Mouse (Mus musculus): ENCODE measurements around the gene Fam83f.

Gene Fam83f

GRCm38 (mm10) chr15:80671295-80672252, at the start of gene Fam83f:
Fam83f (plus strand) TSS chr15:80671847.
- DNase-seq (ENCODE audit: low read depth), result peak; percentile 35

- no peak for DNase-seq (ENCODE audit: low read depth)
Measured at GRCm38 (mm10) chr15:80623171-80623837, 48.3 kb upstream of the Fam83f start.

- no peak for DNase-seq (ENCODE audit: low read depth)
Measured at GRCm38 (mm10) chr15:80626472-80626871, 45.2 kb upstream of the Fam83f start.

DNA sequence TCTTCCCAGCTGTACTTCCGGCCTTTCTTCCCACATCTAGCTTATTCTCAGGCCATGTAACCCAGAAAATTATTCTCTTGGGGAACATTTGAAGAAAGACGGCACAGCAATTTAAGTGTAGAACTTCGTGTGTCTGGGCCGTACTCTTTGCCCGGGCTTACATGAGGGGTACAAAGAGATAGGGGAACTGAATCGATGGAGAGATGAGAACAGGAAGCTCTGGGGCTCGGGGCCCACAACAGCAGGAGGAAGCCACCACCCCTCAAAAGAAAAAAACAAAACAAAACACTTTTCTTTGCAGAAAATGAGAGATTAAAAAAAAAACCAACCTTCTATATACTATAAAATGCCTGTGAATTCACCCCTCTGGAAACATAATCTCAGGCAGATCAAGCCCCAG, 41.5 kb upstream of the Fam83f start:
- DNase-seq (ENCODE audit: low read depth), result no peak

DNA sequence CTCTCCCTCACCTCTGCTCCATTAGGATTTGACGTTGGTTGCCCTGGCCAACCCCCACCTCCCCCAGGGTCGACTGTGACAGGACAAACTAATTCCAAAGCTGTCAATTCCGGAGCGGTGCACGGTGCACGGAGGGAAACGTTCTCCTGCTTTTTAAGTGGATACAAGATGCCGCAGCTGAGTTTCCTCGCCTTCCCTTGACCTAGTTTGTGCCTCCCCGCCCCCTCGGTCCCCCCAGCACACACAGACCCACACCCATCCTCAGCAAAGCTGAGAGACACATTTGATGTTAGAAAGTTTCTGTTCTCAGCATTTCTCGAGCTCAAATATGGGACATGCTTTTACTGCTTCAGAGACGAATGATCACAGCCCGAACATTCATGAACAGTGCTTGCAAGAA, 40.9 kb upstream of the Fam83f start:
- no peak for DNase-seq (ENCODE audit: low read depth)

GRCm38 (mm10) chr15:80631311-80631710, 40.3 kb upstream of the Fam83f start:
- no peak for DNase-seq (ENCODE audit: low read depth)

DNA sequence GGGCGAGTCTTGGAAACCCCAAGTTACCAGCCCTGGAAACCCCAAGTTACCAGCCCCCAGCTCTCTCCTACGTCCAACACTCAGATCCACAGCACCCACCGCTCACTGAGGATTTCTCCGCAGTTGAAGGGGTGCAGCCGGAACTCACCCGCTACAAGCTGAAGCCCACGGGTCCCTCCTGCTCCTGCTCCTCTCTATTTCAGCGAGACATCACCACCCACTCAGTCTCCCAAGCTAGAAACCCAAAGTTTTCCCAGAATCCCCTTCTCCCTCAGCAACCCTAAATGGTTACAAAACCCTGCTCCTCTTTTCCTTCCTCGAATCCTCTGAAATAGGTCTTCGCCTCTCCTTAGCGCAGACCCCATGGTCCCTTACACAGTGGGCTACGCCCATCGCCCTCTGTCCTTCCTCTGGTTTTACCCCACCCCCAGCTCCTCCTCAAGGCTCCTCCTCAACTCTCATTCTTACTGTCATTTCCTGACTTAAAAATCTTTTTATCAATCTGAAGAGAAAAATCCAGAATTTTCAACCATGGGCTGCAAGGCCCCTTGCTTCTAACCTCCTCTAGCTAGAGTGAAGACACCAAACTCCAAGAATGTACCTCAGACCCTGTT, 39.3 kb upstream of the Fam83f start:
- no peak for DNase-seq (ENCODE audit: low read depth)

GRCm38 (mm10) chr15:80634391-80635193, 37.1 kb upstream of the Fam83f start:
- DNase-seq (ENCODE audit: low read depth), result peak; percentile 92

DNA sequence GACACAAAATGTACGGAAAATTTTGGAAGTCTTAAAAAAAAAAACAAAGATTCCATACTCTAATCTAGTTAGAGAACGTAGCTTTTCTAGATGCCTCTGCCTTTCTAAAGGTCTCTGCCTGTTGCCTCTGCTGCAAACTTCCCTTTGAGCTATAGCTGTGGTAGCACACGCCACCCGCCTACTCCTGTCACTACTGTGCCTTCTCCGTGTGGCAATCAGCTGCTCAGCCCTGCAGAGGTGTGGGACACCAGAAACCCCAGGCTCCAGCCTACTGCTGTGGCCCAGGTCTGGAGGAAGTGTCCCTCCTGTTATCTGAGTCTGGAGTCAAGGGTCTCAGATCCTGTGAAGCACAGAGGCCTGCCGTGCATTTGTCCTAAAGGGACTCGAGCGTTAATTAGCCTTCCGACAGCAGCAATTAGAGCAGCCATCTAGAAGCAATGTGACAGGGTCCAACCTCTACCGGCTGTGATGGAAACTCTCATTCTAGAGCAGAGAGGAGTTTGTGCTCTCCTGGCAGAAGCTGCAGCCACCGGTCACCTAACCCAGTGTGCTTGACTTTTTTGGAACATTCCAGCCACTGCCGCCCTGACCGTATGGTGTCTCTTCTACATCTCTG, 34.8 kb upstream of the Fam83f start:
- DNase-seq (ENCODE audit: low read depth), result no peak

DNA sequence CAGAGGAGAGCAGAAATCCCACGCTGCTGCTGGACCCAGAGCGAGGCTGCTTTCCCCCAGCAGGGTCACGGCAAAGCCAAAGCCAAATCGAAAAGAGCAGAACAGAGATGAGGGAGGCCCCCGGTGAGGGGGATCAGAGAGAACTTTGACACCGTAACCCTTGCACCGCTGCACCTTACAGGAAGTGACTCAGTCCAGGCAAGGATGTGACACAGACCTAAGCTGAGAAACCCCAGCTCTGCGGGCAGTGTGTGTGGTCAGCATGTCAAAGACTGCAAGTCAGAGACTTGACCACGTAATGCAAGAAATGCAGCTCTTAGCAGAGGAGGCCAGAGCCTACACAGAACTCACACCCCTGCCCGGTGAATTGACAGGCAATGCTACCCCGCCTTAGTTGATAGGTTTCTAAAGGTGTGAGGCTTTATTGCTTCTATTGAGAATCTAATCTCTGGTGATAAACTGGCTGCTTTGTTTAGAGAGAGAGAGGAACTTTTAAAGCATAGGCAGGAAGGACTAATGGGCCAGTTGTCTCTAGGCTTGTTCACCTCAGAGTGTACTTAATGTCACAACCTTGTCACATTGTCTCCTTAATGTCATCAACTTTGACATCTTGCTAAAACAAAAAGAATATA, 32.5 kb upstream of the Fam83f start:
- DNase-seq (ENCODE audit: low read depth), result no peak

DNA sequence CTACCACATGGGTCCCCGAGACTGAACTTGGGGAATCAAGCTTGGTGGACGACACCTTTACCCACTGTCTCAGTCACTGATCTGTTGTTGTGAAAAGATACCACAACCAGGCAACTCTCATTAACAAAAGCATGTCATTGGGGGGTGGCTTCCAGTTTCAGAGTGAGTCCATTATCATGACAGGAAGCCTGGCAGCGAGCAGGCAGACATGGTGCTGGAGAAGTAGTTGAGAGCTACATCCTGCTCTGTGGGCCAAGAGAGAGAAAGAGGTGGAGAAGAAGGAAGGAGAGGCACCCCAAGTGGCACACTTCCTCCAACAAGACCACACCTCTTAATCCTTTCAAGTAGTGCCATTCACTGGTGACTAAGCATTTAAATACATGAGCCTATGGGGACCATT, 31.8 kb upstream of the Fam83f start:
- DNase-seq (ENCODE audit: low read depth), result no peak

DNA sequence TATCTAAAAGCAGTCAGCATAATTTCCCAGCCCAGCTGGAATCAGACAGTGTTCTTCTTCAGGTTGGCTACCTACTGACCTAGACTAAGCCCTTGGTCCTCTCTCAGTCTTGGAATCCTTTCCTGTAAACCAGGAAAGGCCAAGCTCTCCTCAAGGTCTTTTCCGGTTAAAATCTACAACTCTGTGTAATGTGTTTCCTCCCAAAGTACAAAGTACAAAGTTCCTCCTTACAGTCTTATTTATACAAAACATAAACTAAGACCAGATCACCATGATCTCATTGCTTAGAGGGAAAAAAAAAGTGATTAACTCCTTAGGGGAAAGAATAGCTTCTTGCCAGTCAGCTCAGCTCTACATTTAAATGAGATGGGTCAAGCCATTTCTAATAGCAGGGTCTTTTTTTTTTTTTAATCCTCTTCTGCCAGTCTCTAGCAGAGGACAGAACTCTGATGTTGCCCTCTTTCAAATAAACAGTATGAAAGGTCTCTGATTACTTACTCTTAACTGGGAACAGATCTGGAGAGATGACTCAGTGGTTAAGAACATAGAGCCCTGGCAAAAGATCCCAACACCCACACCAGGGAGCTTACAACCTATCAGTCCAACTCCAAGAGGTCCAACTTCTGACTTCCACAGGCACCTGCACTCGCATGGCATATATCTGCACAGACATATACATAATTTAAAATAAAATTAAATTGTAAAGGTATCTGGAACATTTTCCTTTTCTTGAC, 29.8 kb upstream of the Fam83f start:
- DNase-seq (ENCODE audit: low read depth), result no peak

GRCm38 (mm10) chr15:80645006-80645797, 26.4 kb upstream of the Fam83f start:
- DNase-seq (ENCODE audit: low read depth), result no peak

GRCm38 (mm10) chr15:80648977-80649606, 22.6 kb upstream of the Fam83f start:
- DNase-seq (ENCODE audit: low read depth), result no peak

- no peak for DNase-seq (ENCODE audit: low read depth)
Measured at GRCm38 (mm10) chr15:80650412-80650811, 21.2 kb upstream of the Fam83f start.

DNA sequence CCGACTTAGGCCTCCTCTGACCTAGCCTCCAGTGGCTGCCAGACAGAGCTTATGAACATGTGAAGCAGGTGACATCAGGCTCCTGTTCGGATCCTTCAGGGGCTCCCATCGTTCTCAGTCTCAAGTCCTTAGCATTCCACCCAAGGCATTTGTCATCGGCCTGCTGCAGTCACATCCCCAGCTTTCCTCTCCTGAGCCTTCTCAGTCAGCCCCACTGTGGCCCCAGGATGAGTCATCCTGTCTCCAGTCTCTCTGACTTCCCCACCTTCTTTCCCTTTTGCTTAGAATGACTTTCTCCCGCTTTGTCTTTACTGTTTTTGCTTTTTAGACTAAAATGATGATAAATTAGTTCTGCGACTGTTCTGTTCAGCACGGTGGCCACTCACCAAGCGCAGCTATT, 17.8 kb upstream of the Fam83f start:
- no peak for DNase-seq (ENCODE audit: low read depth)

DNA sequence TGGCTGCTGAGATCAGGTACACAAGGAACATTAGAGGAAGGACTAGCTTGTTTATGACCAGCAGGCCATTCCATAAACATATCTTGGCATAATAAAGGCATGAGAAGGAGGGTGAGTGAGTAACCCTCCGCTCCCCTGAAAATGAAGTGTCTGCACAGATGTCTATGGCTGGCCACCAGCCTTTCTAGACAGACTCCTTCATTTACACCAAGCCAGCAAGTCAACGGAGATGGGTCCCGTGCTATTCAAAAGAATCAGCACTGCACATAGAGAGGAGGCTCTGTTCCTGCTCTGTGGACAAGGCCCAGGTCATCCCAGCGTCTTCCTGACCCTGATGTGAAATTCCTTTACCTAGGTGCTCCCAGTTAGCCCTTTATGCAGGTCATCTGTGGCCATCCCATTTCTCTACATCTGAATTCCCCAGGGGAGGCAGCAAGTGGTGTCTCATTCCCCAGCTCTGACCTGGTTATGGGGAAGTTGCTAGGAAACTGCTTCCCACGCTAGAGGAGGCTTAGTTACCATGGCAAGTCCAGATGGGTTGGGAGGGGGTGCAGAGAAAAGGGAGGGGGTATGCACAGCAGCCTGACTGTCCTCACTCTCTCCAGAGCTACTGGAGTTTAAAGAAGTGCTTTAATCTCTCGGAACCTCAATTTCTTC, 12.7 kb upstream of the Fam83f start:
- DNase-seq (ENCODE audit: low read depth), result no peak

GRCm38 (mm10) chr15:80660963-80661362, 10.7 kb upstream of the Fam83f start:
- DNase-seq (ENCODE audit: low read depth), result no peak

DNA sequence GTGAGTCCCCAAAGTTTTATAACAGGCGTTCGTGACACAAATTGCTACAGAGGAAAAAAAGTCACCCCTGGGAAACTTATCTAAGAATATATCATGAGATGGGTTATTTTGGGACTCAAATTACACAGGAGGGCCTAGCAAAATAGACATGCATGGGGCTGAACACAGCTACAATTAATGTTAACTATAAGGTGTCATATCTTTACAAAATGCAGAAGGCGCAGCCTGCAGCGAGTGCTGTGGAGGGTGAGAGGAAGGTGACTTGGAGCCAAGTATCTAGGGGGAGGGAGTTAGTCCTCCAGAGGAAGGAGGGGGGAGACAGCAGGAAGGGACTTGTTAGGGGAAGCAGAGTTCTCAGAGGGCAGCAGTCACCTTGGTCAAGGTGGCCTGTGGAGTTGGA, 7.2 kb upstream of the Fam83f start:
- no peak for DNase-seq (ENCODE audit: low read depth)

Data from c-Kit-positive CD71-negative TER-119-negative erythroid progenitor cells, embryonic 14.5 days (primary cell).